Mouse (Mus musculus) embryonic fibroblast, embryonic 13.5 days (primary cell): Measurements from ENCODE around the gene Gm28035. TPM values are rescaled to one million over a fixed set of nuclear protein-coding genes. Genes with fewer than 3 reads are reported as not detected.

Experiments
- H3K27ac ChIP-seq: 2 replicates; pipeline ENCODE4 v1.5.1; 2012; ENCODE audit warnings: low read length, control low read depth, inconsistent platforms; ENCODE audit not compliant: insufficient read depth
- H3K4me1 ChIP-seq: 2 replicates; pipeline ENCODE4 v1.6.1; 2011; ENCODE audit warnings: low read length; ENCODE audit not compliant: control insufficient read depth, insufficient read depth
- H3K4me3 ChIP-seq: 2 replicates; pipeline ENCODE4 v1.5.1; 2011; ENCODE audit warnings: mild to moderate bottlenecking, control low read depth, low read length; ENCODE audit not compliant: insufficient read depth
- CTCF ChIP-seq: IDR thresholded peaks from 2 replicates; pipeline ENCODE4 v1.5.1; 2011; ENCODE audit warnings: mild to moderate bottlenecking, control low read depth, low read length, moderate library complexity, borderline replicate concordance; ENCODE audit not compliant: insufficient read depth
- POLR2A ChIP-seq: IDR thresholded peaks from 2 replicates; pipeline ENCODE4 v1.6.1; 2011; ENCODE audit warnings: low read depth, mild to moderate bottlenecking, control low read depth, low read length, moderate library complexity
- polyA plus RNA-seq: library from polyadenylated mRNA; stranded (reverse); fragments of >200 nt; gene quantifications from 2 replicates; pipeline ENCODE4 v1.2.4, GENCODE M21; 2011; ENCODE audit warnings: low read depth; ENCODE audit not compliant: missing spikeins, insufficient read length

The Gm28035 gene
- 2.3 and 5.8 TPM in 2 replicates for polyA plus RNA-seq

GRCm38 (mm10) chr2:30240267-30240666 lies at the start of gene Gm28035:
TSS of gene Gm28035 (plus strand) at chr2:30240567.
- Histone ChIP-seq H3K27ac (no peak within 1 kb of the TSS), H3K4me1 (peaks cover 6% of the 10 kb centered on the region; the same call in 1 of the 2 replicates), H3K4me3 (no peak within 1 kb of the TSS; the same call in 1 of the 2 replicates)
- no peak for TF ChIP-seq CTCF
- no peak for TF ChIP-seq POLR2A

GRCm38 (mm10) chr2:30191790-30192580 lies 48.4 kb upstream of the Gm28035 start:
- H3K4me1 ChIP-seq: no peaks in the 10 kb centered on the region
- no peak overlapping the region for H3K4me3 ChIP-seq
- H3K27ac ChIP-seq: no peak overlapping the region
- TF ChIP-seq POLR2A: no peak
- TF ChIP-seq CTCF: no peak

- no peak overlapping the region for H3K27ac ChIP-seq
- no peak overlapping the region for H3K4me3 ChIP-seq
- peaks cover under 1% of the 10 kb centered on the region; the same call in 1 of the 2 replicates for H3K4me1 ChIP-seq
- no peak for TF ChIP-seq CTCF
- TF ChIP-seq POLR2A: no peak
Observed at GRCm38 (mm10) chr2:30194656-30195055, 45.7 kb upstream of the Gm28035 start.

- TF ChIP-seq POLR2A (no peak), CTCF (no peak)
- peaks cover 2% of the 10 kb centered on the region; the same call in 1 of the 2 replicates for H3K4me1 ChIP-seq
- no peak overlapping the region for H3K27ac ChIP-seq
- H3K4me3 ChIP-seq: no peak overlapping the region
Observed at GRCm38 (mm10) chr2:30198021-30198420, 42.3 kb upstream of the Gm28035 start.

- TF ChIP-seq CTCF (no peak), POLR2A (no peak)
- Histone ChIP-seq H3K4me3 (no peak overlapping the region), H3K4me1 (peaks cover 2% of the 10 kb centered on the region; the same call in 1 of the 2 replicates), H3K27ac (no peak overlapping the region)
Observed at GRCm38 (mm10) chr2:30199984-30200383, 40.4 kb upstream of the Gm28035 start.

GRCm38 (mm10) chr2:30200388-30200925 lies 39.9 kb upstream of the Gm28035 start:
- Histone ChIP-seq H3K4me1 (peaks cover 2% of the 10 kb centered on the region; the same call in 1 of the 2 replicates), H3K4me3 (no peak overlapping the region), H3K27ac (no peak overlapping the region)
- TF ChIP-seq POLR2A: no peak
- TF ChIP-seq CTCF: no peak

GRCm38 (mm10) chr2:30203439-30203838 lies 36.9 kb upstream of the Gm28035 start:
- peaks cover 2% of the 10 kb centered on the region; the same call in 1 of the 2 replicates for H3K4me1 ChIP-seq
- no peak overlapping the region for H3K27ac ChIP-seq
- TF ChIP-seq POLR2A: no peak
- no peak for TF ChIP-seq CTCF
- no peak overlapping the region for H3K4me3 ChIP-seq

GRCm38 (mm10) chr2:30205255-30205628 lies 35.1 kb upstream of the Gm28035 start:
- Histone ChIP-seq H3K27ac (no peak overlapping the region), H3K4me3 (peak overlapping the region; percentile 68), H3K4me1 (no peaks in the 10 kb centered on the region)
- TF ChIP-seq CTCF (no peak), POLR2A (no peak)

- H3K27ac ChIP-seq: no peak within 1 kb of the TSS
- H3K4me3 ChIP-seq: peak within 1 kb of the TSS; percentile 68
- no peaks in the 10 kb centered on the region for H3K4me1 ChIP-seq
- TF ChIP-seq POLR2A: peak; percentile 80
- no peak for TF ChIP-seq CTCF
Observed at GRCm38 (mm10) chr2:30205629-30206357, 34.6 kb upstream of the Gm28035 start, which contains the start of gene Kyat1. TSS of gene Kyat1 (minus strand) at chr2:30205847.
